Mouse (Mus musculus): ENCODE results near the gene Traf3ip2. TPM values are rescaled to one million over a fixed set of nuclear protein-coding genes. Genes with fewer than 3 reads are reported as not detected.

Gene Traf3ip2
- polyA plus RNA-seq, 1 experiment from 2014 or later = 25.8 TPM

DNA sequence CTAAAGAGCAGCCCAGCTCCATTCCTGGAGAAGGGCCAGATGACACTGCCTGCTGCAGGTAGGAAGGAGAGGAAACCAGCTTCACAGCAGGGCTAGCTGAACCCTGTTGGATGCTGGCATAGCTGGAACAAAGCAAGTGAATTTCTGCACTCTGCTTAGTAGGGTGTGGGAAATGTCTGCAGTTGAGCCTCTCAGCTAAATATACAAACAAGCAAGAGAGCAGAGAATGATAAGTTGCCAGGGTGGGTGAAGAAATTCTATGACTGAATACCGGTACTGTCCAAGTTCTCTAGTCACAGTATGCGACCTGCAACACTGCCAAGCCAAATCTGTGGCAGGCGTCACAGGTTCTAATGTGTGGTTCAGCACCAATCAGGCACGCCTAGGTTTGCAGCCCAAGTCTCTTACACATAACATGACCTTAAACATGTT, 52.4 kb downstream of the Traf3ip2 start:
- Histone ChIP-seq H3K9ac (no peak overlapping the region), H3K36me3 (no peaks in the 10 kb centered on the region), H3K4me1 (replicated peaks) (peaks cover 12% of the 10 kb centered on the region; the same call in 1 of the 2 replicates), H3K9me3 (no peaks in the 10 kb centered on the region), H3K27ac (no peak overlapping the region), H3K4me3 (replicated peaks) (no peak overlapping the region), H3K4me2 (replicated peaks) (no peak overlapping the region), H3K27me3 (replicated peaks) (no peaks in the 10 kb centered on the region)
- no peak for ATAC-seq
- 50% methylated on average over 4 of the region's 4 CpGs for WGBS

DNA sequence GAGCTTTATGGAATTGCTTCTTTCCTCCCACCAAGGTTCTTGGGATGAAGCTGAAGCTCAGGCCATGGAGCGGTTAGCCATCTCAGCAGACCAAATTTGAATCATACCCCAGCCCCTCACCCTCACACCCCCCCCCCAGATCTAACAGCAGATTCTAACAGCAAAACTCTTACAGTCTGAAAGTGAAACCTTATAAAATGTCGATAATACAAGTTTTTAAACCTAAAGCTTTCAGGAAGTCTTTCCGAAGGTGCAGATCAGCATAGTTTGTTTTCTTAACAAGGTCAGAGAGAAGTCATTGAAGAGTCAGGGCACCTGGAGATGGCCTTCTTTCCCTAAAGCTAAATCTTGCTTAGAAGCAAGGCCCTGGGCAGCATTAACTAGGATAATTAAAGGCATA, 53.3 kb downstream of the Traf3ip2 start:
- WGBS = 49% methylated on average over 3 of the region's 3 CpGs
- Histone ChIP-seq H3K4me3 (replicated peaks) (no peak overlapping the region), H3K36me3 (no peaks in the 10 kb centered on the region), H3K9ac (no peak overlapping the region), H3K9me3 (no peaks in the 10 kb centered on the region), H3K4me1 (replicated peaks) (peaks cover 5% of the 10 kb centered on the region; the same call in 1 of the 2 replicates), H3K27me3 (replicated peaks) (no peaks in the 10 kb centered on the region), H3K4me2 (replicated peaks) (no peak overlapping the region), H3K27ac (no peak overlapping the region)
- ATAC-seq = no peak

DNA sequence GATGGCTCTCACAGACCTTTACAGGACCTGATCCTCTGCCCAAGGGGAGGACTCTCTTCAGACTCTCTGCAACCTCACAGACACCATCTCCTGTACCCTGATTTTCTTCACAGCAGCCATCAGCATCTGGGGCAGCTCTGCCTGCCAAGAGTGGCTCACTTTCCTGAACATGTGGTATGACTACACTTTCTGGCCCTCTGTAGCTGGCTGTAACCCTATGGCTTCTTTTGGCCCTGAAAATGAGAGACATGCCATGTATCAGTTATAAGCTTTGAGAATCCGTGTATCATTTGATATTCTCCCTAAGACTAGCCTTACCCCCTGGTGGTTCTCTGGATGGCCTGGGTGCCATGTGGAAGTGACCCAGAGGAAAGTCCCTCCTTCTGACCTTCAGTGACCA, 58.7 kb downstream of the Traf3ip2 start:
- WGBS = 89% methylated on average over 1 of the region's 1 CpGs
- H3K9ac ChIP-seq = no peak overlapping the region
- no peak overlapping the region for H3K4me2 ChIP-seq (replicated peaks)
- no peak overlapping the region for H3K4me3 ChIP-seq (replicated peaks)
- H3K4me1 ChIP-seq (replicated peaks) = no peaks in the 10 kb centered on the region
- H3K9me3 ChIP-seq = no peaks in the 10 kb centered on the region
- no peaks in the 10 kb centered on the region for H3K36me3 ChIP-seq
- no peaks in the 10 kb centered on the region for H3K27me3 ChIP-seq (replicated peaks)
- no peak overlapping the region for H3K27ac ChIP-seq
- no peak for ATAC-seq

DNA sequence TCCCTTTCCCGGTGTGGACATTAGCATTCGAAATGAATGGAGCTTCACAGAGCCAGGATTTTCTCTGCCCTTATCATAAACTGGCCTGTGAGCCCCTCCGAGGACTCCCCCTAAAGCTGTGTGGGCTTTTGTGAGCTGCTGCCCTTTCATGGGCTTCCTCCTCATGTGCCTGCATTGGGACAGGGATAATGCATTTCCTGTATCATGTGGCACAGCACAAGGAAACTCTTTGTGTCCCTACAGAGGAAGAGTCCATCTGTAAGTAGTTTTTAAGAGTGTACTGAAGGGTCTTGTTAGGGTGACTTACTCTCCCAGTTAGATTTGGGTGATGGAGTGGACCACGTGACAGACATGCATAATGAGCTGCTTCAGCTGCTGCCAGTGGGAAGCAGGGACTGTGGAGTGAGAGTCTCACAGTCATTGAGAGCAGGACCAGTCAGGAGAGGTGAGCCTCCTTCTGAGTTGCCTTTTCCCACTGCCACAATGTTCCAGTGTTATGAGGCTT, 59.9 kb downstream of the Traf3ip2 start:
- Histone ChIP-seq H3K9ac (no peak overlapping the region), H3K27me3 (replicated peaks) (no peaks in the 10 kb centered on the region), H3K27ac (no peak overlapping the region), H3K4me2 (replicated peaks) (no peak overlapping the region), H3K36me3 (no peaks in the 10 kb centered on the region), H3K9me3 (no peaks in the 10 kb centered on the region), H3K4me3 (replicated peaks) (no peak overlapping the region), H3K4me1 (replicated peaks) (no peaks in the 10 kb centered on the region)
- peak; percentile 71 for ATAC-seq
- 51% methylated on average over 4 of the region's 4 CpGs for WGBS

DNA sequence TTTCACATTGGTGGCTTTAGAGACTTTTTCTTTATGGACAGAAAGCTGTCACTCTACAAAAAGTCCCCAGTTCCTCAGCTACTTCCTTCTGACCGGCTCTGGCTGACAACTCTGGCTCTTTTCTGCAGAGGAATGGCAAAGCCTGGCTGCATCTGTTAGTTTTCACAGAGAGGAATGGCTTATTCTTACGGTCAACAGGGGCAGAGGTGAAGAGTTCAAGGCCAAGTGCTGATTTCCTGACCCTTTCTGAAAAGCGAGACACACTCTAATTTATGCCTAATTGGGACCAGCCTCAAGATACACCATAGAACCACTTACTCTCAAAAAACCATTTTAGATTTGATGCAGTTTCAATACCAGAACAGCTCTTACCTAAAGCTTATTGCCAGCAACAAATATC, 61.4 kb downstream of the Traf3ip2 start:
- Histone ChIP-seq H3K9ac (no peak overlapping the region), H3K27me3 (replicated peaks) (no peaks in the 10 kb centered on the region), H3K4me1 (replicated peaks) (no peaks in the 10 kb centered on the region), H3K4me3 (replicated peaks) (no peak overlapping the region), H3K9me3 (no peaks in the 10 kb centered on the region), H3K36me3 (no peaks in the 10 kb centered on the region), H3K4me2 (replicated peaks) (no peak overlapping the region), H3K27ac (no peak overlapping the region)
- 24% methylated on average over 3 of the region's 3 CpGs for WGBS
- ATAC-seq = no peak

DNA sequence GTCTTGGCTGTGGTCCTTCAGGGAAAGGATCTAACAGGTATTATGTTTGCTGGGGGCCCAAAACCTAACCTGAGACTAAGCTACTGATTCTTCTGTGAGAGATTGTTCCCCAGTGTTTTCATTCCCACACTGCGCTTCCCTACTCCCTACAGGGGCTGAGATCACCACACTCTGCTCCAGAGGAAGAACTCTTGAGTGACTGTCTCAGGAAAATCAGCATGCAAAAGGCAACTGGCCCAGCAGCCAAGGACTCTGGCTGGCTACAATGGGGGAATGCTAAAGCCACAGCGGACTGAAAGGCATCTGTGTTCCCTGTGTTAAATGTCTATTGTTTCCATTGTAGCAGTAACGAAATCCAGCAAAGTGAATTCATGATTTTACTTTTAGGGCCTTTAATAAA, 62.0 kb downstream of the Traf3ip2 start:
- H3K9me3 ChIP-seq = no peaks in the 10 kb centered on the region
- H3K4me3 ChIP-seq (replicated peaks) = no peak overlapping the region
- 69% methylated on average over 3 of the region's 3 CpGs for WGBS
- no peak overlapping the region for H3K9ac ChIP-seq
- no peak overlapping the region for H3K4me2 ChIP-seq (replicated peaks)
- no peak overlapping the region for H3K27ac ChIP-seq
- no peak for ATAC-seq
- H3K27me3 ChIP-seq (replicated peaks) = no peaks in the 10 kb centered on the region
- H3K36me3 ChIP-seq = no peaks in the 10 kb centered on the region
- no peaks in the 10 kb centered on the region for H3K4me1 ChIP-seq (replicated peaks)

DNA sequence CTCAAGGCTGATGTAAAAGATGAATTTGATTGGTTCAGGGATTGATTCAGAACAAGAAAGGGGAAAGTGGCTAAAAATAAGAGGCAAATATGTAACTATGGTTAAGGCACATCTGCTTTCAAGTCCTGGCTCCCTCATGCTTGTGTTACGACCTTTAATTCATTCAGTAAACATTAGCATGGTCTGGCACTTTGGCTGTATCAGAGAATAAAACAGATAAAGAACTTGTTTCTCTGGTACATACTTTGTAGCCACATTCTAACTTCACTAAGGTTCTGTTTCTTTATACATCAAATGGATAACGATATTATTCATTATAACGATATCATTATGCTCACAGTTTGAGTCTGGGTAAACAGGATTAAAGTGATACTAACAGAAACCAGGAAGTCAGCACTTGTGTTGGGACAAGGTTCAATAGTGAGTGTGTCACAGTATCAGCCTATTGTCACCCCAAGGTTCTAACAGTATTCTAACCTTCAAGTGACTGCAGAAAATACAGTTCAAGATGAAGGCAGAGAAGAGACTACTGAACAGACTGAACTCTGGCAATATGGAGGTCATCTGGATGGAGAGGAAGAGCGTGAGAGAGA, 65.6 kb downstream of the Traf3ip2 start:
- ATAC-seq = no peak
- Histone ChIP-seq H3K4me1 (replicated peaks) (no peaks in the 10 kb centered on the region), H3K36me3 (no peaks in the 10 kb centered on the region), H3K4me3 (replicated peaks) (no peak overlapping the region), H3K27me3 (replicated peaks) (no peaks in the 10 kb centered on the region), H3K27ac (no peak overlapping the region), H3K4me2 (replicated peaks) (no peak overlapping the region), H3K9me3 (no peaks in the 10 kb centered on the region), H3K9ac (no peak overlapping the region)
- 69% methylated on average over 4 of the region's 4 CpGs for WGBS

DNA sequence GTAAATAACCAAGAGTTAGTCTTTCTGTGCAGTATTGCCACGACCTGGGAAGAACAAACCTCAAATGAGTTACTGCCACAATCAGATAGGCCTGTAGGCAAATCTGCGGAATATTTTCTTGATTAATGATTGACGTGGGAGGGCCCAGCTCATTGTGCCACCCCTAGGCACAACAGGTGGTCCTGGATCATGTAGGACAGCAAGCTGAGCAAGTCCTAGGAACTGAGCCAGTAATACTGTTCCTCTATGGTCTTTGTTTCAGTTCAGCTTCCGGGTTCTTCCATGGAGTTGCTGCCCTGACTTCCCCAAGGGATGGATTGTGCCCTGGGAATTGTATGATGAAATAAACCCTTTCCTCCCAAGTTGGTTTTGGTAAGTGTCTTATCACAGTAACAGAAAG, 68.3 kb downstream of the Traf3ip2 start:
- H3K36me3 ChIP-seq = no peaks in the 10 kb centered on the region
- no peak overlapping the region for H3K27ac ChIP-seq
- peaks cover 4% of the 10 kb centered on the region for H3K4me1 ChIP-seq (replicated peaks)
- no peak overlapping the region for H3K9ac ChIP-seq
- ATAC-seq = no peak
- 70% methylated on average over 4 of the region's 4 CpGs for WGBS
- H3K27me3 ChIP-seq (replicated peaks) = no peaks in the 10 kb centered on the region
- no peak overlapping the region for H3K4me2 ChIP-seq (replicated peaks)
- no peaks in the 10 kb centered on the region for H3K9me3 ChIP-seq
- no peak overlapping the region for H3K4me3 ChIP-seq (replicated peaks)

DNA sequence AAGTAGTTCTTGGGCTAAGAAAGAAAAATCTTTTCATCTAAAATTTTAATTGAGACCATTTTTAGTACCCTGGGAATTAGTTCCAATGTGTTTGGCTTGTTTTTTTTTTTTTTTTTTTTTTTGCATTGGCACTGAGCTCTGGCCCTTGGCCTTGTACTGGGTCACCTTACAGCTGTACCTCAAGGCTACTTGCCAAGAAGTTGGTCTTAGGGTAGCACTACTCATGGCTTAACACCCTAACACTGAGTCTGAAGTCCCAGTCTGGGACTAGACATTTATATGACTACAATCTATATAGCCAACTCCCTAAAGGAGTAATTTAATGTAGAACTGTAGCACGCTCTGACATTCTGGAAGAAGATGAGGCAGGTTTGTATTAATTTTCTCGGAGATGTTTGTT, 69.8 kb downstream of the Traf3ip2 start:
- ATAC-seq = no peak
- no peak overlapping the region for H3K9ac ChIP-seq
- H3K4me3 ChIP-seq (replicated peaks) = no peak overlapping the region
- no peaks in the 10 kb centered on the region for H3K9me3 ChIP-seq
- no peak overlapping the region for H3K4me2 ChIP-seq (replicated peaks)
- H3K27me3 ChIP-seq (replicated peaks) = no peaks in the 10 kb centered on the region
- 77% methylated on average over 2 of the region's 2 CpGs for WGBS
- H3K4me1 ChIP-seq (replicated peaks) = peaks cover 4% of the 10 kb centered on the region
- no peaks in the 10 kb centered on the region for H3K36me3 ChIP-seq
- H3K27ac ChIP-seq = no peak overlapping the region

DNA sequence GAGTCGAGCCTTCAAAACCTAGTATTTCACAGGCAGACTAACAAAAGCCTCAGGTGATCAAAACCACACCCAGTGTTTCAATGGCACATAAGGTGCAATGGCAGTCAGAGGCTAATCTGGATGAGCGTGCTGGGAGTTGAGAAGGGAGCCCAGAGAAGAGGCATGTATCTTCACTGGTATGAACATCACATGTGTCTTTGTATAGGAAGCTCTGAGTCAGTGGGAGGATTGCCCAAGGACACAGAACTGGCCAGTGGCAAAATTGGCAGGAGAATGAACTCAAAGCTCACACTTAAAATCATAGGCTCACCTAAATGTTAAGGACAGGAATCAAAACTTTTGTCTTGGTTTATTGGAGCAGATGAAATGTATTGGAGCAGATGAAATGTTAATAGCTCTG, 70.7 kb downstream of the Traf3ip2 start:
- H3K27me3 ChIP-seq (replicated peaks) = no peaks in the 10 kb centered on the region
- ATAC-seq = no peak
- H3K27ac ChIP-seq = no peak overlapping the region
- H3K9ac ChIP-seq = no peak overlapping the region
- H3K9me3 ChIP-seq = no peaks in the 10 kb centered on the region
- no peak overlapping the region for H3K4me2 ChIP-seq (replicated peaks)
- no peaks in the 10 kb centered on the region for H3K36me3 ChIP-seq
- H3K4me3 ChIP-seq (replicated peaks) = no peak overlapping the region
- peaks cover 4% of the 10 kb centered on the region for H3K4me1 ChIP-seq (replicated peaks)
- WGBS = 91% methylated on average over 2 of the region's 2 CpGs

DNA sequence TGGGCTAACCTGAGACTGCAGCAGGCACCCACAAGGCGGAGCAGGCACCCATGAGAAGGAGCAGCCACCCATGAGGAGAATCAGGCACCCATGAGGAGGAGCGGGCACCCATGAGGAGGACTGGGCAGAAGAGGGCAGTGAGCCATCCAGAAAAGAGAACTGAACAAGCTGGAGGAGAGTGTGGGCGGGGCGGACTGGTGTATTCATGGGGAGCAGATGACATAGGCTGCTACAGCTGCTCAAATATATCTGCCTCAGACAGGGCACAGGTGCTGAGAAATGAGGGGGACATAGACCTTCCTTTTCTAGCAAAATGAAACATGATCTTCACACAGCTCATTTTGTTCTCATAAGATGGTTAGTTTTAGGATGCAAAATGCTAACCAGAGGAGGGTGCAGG, 74.1 kb downstream of the Traf3ip2 start:
- Histone ChIP-seq H3K4me1 (replicated peaks) (peaks cover 4% of the 10 kb centered on the region), H3K4me2 (replicated peaks) (no peak overlapping the region), H3K27me3 (replicated peaks) (no peaks in the 10 kb centered on the region), H3K36me3 (no peaks in the 10 kb centered on the region), H3K27ac (no peak overlapping the region), H3K9me3 (no peaks in the 10 kb centered on the region), H3K9ac (no peak overlapping the region), H3K4me3 (replicated peaks) (no peak overlapping the region)
- no peak for ATAC-seq
- WGBS = 92% methylated on average over 4 of the region's 4 CpGs

DNA sequence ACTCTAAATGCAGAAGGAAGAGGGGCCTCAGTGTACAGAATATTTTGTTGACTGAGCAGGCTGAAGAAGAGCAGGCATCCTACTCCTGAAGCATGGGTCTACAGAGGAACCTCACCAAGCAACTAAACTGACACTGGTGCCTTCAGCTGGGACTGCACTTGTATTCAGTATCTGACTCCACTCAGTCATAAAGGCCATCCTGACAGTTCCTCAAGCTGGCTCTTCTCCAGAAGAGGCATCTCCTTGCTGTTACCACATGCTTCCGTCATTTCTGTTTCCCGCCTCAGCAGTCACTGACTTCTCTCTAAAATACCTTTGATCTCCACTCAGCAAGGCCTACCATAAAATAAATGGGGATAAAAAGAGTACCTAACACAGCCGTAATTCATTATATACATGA, 75.1 kb downstream of the Traf3ip2 start:
- WGBS = 56% methylated on average over 3 of the region's 3 CpGs
- Histone ChIP-seq H3K4me2 (replicated peaks) (no peak overlapping the region), H3K27me3 (replicated peaks) (no peaks in the 10 kb centered on the region), H3K27ac (no peak overlapping the region), H3K4me3 (replicated peaks) (no peak overlapping the region), H3K9ac (no peak overlapping the region), H3K4me1 (replicated peaks) (peaks cover 4% of the 10 kb centered on the region), H3K36me3 (no peaks in the 10 kb centered on the region), H3K9me3 (no peaks in the 10 kb centered on the region)
- no peak for ATAC-seq

DNA sequence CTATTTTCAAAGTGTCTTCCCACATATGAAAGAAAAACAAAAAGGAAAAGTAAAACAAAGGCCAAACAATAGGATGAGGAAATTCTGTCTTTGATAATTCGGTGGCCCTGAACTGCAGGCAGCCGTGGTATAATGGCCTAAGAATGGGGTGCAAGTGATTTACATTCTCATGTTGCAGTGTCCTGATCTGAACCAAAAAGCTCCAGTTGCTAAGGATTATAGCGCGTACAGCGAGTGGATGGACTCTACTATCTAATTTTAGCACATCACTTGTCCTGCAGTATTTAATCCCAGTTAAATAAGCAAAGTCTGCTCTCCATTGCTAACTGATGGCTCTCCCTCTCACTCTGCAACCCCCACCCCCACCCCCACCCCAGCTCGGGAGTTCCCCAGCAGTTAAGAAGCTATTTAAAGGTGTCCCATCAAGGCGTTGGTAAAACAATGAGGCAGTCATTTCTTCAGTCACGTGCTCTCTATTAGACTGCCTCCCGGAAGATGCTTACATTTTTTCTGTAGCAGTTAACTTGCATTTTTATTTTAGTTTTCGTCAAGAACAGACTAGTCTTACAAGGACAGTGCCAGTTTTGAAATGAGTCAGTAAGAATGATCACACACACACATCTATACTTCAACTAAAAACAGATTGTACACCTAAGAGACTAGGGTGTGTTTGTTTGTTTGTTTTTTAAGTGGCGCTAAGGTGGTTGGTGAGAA, 78.8 kb downstream of the Traf3ip2 start:
- Histone ChIP-seq H3K36me3 (no peaks in the 10 kb centered on the region), H3K9ac (no peak overlapping the region), H3K27me3 (replicated peaks) (no peaks in the 10 kb centered on the region), H3K9me3 (no peaks in the 10 kb centered on the region), H3K4me2 (replicated peaks) (no peak overlapping the region), H3K4me3 (replicated peaks) (no peak overlapping the region), H3K4me1 (replicated peaks) (no peaks in the 10 kb centered on the region), H3K27ac (no peak overlapping the region)
- 54% methylated on average over 11 of the region's 11 CpGs for WGBS
- ATAC-seq = no peak
